Mouse (Mus musculus): ENCODE data around the gene Mier2.

Mier2 gene

DNA sequence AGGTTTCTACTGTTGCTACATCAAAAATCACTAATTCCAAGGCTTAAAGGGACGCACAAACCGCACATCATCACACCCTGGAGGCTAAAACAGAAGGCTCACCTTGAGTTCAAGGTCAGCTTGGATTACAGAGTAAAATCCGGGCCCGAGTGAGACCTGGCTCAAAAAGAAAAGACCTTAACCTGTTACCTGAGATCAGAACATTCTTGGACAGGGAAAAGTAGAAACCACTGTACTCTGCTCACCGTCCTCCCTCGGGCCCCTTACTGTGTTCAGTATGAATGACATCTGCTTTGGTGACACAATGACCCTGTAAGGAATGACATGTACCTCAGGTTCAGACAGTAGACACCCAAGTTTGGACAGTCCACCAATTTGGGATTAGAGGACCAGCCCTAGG lies 19.8 kb upstream of the Mier2 start:
- no peak for DNase-seq (ENCODE audit: low read depth)

DNA sequence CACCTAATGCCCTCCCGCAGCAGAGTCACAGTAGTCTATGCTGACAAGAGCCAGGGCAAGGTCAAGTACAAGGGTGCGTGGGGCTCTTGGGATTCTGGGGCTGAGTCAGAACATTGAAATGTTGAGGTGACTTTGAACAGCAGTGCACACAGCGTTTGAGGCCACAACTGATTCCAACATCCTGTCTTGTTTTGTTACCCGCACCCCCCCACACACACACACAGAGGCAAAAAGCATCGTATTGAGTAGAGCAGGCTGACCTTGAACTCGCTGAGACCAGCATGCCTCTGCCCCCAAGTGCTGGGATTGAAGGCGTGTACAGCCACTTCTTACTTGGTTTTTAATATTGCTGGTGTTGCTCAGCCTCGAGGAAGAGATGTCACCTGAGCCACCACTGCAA lies 19.4 kb upstream of the Mier2 start:
- no peak for DNase-seq (ENCODE audit: low read depth)

DNA sequence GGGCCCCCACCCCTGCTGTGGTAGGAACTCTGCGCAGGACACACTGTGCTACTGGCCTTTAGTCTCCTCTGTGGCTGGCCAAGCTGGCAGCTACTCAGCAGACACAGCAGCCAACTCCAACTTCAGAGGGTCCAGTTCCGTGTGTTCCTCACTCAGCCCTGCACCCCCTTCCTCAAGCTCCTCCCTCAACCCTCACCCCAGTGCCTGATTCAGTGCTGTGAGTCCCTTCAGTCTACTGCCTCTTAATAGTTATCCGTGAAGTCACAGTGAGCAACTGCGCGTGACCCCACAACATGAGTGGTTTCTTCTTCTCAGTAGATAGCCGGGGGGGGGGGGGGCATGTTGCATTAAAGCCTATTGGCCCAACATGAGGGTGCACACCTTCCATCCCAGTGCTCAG lies 18.6 kb upstream of the Mier2 start:
- DNase-seq (ENCODE audit: low read depth): no peak

DNA sequence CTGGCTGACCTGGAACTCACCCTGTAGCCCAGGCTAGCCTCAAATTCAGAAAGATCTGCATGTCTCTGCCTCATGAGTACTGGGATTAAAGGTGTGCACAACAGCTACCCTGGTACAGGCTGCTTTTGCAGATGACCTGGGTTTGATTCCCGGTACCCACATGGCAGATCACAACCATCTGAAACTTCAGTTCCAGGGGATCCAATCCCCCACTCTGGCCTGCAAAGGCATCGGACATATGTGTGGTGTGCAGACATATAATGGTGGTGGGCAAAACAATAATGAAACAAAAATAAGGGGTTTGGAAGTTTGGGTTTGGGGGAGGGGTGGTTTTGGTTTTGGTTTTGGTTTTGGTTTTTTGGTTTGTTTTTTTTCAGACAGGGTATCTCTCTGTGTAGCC lies 16.3 kb upstream of the Mier2 start:
- DNase-seq (ENCODE audit: low read depth): no peak

DNA sequence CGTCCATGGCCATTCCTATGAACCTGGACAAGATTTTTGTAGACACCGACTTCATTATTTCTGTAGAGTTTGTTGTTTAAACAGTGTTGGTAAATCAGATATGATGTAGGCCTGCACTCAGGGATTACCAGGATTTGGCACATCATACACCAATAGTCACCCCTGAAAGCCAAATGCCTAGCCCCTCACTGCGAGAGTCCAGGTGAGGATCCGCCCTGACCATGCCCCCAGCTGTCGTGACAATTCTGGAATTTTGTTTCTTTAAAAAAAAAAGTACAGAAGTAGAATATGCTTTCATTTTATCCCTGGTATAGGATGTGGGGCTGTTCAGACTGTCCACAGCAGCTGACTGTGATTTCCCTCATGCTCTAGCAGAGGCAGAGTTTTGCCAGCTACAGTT lies 14.9 kb upstream of the Mier2 start:
- DNase-seq (ENCODE audit: low read depth): no peak

DNA sequence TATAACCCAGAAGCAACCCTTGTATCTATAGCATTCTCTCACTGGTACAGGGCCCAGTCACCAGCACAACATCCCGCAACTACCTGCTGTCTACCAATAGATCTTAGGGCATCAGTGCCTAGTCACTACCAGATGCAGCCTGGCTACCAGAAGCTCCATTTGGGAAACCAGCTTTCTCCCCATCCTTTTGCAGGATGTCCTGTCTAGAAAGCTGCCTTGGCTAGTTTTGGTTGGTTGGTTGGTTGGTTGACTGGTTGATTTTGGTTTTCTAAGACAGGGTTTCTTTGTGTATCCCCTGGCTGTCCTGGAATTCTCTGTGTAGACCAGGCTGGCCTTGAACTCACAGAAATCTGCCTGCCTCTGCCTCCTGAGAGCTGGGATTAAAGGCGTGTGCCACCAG lies 4.7 kb upstream of the Mier2 start:
- DNase-seq (ENCODE audit: low read depth): no peak

DNA sequence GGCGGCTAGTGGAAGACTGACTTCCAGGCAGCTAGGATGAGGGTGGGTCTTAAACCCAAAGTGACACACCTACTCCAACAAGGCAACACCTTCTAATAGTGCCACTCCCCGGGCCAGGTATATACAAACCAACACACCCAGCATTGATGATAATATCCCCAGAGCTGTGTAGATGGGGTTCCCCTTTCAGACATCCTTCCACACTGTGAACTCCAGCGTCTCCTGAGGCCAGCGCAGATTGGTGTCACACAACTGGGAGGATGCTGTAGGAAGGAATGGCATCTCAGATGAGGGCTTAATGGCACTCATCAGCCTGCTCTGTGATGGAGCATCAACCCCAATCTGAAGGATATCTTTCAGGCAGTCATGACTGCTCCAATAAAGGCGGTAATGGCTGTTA lies 2.5 kb upstream of the Mier2 start:
- no peak for DNase-seq (ENCODE audit: low read depth)

DNA sequence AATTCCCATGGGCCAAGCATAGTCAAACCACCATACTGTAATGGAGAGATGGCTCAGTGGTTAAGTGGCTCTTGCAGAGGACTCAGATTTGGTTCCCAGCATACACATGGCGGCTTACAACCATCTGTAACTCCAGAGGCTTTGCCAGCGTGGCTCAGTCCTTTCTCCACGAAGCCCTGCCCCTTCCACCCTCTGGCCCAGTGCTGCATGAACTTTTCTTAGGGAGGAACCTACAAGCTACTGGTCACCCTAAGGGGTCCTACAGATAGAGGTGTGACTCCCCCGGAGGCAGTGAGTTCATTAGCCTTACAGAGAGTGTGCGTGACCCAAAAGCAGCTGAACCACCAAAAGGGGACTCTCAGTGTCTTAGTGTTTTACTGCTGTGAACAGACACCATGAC lies 2.0 kb upstream of the Mier2 start:
- no peak for DNase-seq (ENCODE audit: low read depth)

DNA sequence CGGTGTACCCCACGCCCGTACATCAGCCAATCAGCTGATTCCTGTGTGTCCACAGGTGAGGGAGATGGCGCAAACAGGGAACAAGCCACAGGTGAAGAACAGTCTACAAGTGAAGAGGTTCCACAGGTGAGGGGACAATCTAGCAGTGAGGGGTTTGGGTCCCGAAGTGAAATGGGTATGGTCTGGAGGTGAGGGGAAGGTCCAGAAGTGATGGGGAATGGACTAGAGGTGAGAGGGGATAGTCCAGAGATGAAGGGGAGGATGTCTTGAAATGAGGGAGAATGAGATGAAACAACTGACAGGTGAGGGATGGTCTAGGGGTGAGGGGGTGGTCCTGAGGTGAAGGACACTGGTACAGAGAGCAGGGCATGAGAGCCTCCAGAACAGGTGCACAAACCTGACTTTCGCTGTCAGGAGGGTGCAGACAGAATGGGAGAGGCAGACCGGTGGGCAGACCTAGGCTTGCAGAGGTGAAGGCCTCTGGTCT lies 282 bp upstream of the Mier2 start:
- no peak for DNase-seq (ENCODE audit: low read depth)

DNA sequence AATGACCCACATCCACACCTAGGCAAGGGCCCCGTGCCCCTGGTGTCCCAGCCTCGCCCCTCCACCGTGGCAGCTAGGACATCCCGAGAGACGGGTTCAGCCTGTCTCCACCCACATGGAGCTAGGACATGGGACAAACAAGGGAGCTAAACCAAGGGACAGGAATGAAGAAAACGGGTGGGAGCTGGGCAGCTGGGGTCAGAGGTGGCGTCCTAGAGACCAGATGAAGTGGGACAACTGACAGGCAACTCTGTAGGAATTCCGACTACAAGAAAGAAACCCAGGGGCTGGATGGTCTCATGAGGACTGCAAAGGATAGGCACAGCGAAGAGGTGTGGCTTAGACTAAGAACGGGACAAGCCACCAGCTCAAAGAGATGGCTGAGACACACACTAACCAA lies 1.3 kb downstream of the Mier2 start:
- DNase-seq (ENCODE audit: low read depth): no peak

DNA sequence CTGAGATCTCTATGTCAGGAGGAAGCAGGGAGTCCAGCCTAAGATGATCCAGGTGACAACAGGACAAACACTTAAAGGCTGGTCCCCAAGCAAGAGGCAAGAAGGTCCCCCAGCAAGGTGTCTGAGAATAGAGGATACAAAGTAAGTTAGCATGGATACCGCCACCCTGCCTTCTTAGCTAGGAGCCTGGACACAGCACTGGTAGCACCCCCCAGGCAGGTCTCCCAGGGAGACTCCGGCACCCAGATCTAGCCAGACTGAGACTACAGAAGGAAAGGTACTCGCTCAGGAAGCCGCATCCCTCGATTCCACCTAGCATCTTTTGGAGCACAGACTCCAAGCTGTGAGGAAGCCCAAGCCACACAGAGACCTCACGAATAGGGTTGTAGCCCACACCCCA lies 1.8 kb downstream of the Mier2 start:
- DNase-seq (ENCODE audit: low read depth): no peak

DNA sequence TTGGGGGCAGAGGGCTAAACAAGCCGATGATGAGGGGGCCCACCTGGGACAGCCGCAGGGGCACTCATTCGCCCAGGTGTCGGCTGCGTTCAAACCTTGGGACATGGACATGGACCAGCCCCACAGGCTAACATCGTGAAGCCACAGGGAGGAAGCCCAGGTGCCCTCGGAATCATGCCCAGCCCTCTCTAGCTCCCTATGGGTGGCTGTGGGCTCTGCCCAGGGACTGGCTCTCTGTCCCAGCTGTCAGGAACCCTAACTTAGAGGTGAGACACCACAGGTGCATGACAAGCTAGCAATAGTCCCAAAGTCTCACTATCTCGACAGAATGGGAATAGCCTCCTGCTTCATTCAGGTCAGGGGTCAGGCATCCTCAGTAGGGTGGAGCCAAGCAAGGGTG lies 2.5 kb downstream of the Mier2 start:
- no peak for DNase-seq (ENCODE audit: low read depth)

DNA sequence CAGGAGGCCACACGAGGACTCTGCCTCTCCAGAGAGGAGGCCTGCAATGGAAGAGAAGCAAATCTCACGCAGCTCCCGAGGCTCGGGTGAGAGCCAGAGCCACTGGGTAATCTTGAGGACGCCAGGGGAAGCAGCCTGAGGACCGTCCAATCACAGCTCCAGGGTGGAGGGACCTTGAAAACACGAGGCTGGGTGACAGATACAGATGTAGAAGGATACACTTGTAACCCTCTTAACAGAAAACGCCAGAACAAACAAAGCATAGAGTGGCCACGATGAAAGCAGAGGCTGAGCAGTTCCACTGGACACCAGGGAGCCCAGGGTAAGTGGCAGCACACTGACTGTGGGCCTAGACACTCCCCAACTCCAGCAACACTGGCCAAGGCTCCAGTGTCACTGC lies 4.6 kb downstream of the Mier2 start:
- DNase-seq (ENCODE audit: low read depth): no peak

DNA sequence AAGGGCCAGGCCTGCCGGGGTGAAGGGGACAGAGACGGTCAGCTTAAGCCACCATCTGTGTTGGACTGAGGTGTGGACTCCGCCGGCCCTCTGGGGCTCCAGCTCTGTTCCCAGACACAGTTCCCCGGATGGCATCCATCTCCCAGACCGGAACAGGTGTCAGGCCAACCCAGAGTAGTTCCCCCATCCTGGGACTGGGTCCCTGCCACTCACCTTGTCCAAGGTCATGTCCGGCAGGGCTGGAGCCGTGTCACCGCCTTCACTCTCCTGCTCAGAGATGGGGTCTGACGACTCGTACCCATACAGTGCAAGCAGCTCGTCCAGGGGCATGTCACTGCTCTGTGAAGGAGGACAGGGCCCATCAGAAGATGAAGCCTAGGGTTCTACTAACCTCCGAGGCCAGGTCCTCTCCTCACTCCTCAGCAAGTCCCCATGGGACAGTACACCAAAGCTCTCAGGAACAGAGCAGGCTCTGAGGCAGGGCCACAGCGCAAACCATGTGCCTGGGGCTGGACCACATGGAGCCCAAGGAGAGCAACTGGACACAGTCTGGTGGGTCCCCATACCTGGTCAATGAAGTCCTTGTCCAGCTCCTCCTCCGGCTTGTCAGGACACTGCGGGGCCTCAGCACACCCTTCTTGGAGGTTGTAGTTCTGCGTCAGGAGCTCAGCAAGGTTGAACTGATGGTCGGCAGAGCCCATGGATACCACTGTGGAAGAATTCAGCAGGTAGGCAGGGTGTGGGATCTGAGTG lies 5.9 kb downstream of the Mier2 start:
- no peak for DNase-seq (ENCODE audit: low read depth)

DNA sequence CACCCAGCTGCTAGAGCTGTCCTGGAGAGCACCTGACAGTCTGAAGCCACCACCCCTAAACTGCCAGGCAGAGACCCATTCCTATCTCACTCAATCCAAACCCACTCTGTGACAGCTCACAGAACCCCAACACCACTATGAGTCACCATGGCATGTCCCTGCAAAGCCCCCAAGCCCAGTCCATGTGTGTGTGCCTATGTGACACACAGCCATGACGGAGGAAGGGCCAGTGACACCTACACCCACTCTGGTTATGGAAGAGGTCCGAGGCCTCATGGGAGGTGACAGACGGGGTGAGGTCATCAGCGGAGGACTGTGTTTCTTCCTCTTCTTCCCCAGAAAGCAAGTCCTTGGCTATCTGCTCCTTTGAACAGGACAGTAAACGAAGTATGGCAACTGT lies 6.5 kb downstream of the Mier2 start:
- no peak for DNase-seq (ENCODE audit: low read depth)

DNA sequence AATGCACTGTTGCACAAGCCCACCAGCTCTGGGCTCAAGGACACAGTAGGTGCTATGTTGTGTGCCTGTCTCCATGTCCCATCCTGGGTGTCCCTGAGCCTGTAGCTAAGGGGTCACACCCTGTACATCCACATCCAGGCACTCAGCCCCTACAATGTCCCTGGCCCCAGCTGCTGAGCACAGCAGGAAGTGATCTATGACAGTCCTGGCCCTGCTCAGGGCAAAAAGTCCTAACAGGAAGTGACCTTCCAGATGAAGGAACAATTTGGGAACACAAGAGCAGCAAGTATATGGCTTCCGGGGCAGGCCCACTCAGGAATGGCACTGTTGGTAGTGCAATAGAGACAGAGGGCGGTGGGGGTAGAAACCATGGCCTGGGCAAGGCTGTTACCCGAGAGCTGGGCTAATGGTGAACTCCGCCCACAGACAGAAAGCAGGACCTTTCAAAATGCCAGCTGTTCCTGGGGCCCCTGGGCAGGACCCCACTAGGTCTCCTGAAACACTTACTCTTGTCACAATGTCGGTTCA lies 7.8 kb downstream of the Mier2 start:
- no peak for DNase-seq (ENCODE audit: low read depth)

DNA sequence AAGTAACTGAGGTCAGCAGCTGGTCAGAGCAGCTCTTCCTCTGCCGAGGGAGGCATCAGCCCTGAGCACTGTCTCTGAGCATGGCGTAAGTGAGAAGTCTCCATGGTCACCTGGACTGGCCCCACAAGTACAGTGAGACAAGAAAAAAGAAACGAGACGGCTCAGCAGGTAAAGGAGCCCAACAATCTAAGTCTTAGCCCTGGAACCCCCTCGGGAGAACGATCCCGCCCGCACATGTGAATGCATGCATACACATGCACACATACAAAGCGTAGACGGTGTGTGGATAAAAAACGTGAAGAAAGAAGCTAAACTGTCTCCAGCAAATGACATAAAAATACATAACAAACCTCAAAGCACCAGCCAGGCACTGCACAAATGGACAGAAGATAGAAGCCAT lies 8.5 kb downstream of the Mier2 start:
- no peak for DNase-seq (ENCODE audit: low read depth)

DNA sequence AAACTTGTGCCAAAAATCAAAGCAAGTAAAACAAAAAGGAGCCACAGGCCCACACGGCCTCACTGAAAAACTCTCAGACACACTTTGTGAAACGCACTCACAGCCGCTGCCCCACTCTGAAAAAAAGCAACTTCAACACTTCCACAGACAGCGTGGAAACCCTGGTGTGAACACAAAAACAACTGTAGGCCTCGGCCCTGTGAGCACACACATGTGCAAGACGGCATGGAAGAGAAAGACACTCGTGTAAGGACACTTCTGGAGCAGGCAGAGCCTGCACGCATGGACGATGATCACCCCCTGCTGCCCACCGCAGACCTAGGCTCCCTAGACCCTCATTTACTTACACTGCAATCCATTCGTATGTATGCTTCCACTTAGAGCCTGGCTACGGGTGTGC lies 9.1 kb downstream of the Mier2 start:
- no peak for DNase-seq (ENCODE audit: low read depth)

DNA sequence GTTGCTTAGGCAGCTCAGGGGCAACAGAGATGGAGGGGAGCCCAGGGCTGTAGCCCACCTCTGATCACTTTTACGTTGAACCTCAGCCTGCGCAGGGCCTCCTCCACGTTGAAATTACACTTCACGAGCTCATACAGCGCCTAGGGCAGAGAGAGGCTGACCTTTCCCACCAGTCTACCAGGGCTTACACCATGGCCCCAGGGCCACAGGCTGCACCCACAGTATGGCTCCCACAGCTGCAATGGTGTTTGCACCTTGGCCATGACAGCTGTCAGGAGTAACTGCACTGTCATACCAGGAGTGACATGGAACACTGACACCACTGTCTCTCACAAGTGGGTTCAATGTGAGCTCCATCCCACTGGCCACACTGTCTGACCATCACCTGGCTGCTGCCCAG lies 10.4 kb downstream of the Mier2 start:
- no peak for DNase-seq (ENCODE audit: low read depth)

DNA sequence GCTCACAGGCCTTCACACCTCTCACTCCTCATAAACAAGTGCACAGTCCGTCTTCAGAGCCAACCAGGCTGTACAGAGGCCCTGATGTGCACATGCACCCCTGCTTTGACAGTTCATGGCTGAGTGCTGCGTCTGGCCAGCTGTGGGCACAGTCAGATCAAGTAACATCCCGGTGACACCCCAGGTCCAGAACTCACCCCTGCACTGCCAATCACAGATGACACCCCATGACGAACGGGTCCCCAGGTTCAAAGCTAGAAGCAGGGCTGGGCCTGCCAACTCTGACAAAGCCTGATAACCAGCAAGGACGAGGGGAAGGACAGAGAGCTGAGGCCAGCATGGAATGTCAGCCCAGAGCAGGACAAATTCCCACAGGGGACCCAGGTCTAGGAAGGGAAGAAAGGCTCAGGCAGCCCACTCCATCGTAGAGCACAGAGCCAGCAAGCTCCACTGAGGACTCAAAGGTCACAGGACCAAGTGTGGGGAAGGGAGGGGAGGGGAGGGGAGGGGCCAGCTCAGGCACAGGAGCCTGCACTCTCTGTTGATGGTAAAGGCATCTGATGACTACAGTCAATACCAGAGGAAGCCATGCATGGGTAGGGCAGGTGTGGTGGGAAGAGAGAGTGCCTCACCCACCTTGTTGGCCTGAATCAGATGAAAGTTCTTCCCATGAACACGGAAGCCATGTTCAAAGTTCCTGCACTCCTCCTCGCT lies 11.0 kb downstream of the Mier2 start:
- DNase-seq (ENCODE audit: low read depth): no peak

DNA sequence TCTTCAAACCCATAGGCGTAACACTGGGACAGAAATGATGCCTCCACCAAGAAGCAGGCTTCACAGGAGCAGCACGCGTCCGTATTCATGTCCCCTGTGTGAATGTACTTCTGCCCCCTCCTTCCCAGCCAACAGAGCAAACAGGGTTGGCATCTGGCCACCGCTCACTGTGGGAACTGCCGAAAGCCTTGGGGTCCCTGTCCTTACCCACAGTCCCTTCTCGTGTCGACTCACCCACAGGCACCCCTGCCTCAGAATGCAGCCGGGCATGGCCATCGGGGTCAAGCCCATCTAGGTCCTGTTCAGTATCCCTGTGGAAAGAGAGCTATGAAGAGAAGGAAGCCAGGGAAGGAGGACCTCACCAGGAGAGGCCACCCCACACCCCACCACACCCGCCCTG lies 12.8 kb downstream of the Mier2 start:
- DNase-seq (ENCODE audit: low read depth): no peak

DNA sequence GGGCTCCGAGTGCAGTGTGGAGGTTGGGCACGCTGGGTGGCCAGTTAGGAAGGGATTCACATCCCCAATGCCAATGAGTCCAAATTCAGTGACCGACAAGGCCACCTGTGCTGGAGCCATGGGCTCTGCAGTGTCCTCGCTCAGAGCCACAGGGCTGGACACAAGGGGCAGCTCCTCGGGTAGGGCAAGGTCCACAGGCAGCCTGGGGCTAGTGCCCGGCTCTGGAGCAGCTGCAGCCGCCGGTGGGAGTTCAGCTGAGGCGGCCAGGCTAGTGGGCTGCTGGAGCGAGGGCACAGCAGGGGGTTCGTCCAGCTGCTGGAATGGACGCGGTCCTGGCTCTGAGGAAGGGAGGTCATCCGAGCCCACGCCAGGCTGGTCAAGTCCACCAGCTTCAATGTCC lies 13.5 kb downstream of the Mier2 start:
- no peak for DNase-seq (ENCODE audit: low read depth)

DNA sequence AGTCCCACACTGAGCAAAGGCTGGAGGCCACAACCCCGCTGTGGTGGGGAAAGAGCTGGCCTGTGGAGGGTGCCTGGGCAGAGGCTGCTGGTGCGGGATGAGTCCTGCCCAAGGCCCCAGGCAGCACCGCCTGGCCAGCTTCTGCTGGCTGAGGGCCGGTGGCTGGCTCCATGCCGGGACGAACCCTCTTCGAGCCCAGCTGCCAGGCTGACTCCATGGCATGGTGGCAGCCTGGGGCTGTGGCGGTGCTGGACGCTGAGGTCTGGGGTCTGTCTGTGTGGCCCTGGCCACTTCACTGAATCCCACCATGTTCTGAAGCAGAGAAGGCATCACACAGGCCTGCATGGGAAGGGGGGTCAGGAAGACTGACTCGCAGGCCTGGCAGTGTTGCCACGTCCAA lies 14.3 kb downstream of the Mier2 start:
- no peak for DNase-seq (ENCODE audit: low read depth)

Measured in 416B (cell line).